Mouse (Mus musculus) gastrocnemius, adult 8-10 months (tissue): ENCODE results near the gene Btla. TPM values are rescaled to one million over a fixed set of nuclear protein-coding genes. Genes with fewer than 3 reads are reported as not detected.

Source experiments
- DNase-seq, 2 experiments: peaks; one replicate each; pipeline ENCODE4 v3.0.0; 2022; ENCODE audit warnings: low spot score in 2 of 2
- total RNA-seq, 4 experiments: library from RNA; stranded (reverse); gene quantifications; 2 replicates each; pipeline ENCODE4 v1.2.4; 2022

Btla gene
- under 1 TPM in 3 of 4 experiments, not detected in 1; 0.19 to 0.64 (median 0.36) TPM for total RNA-seq

- no peak for DNase-seq
Measured at GRCm38 (mm10) chr16:45223648-45224388, at the start of gene Btla. Btla (plus strand) TSS chr16:45224315.

- no peak for DNase-seq
Measured at GRCm38 (mm10) chr16:45178552-45178951, 45.6 kb upstream of the Btla start.

GRCm38 (mm10) chr16:45181824-45182223 is 42.3 kb upstream of the Btla start:
- DNase-seq = no peak

- peak; percentile 35 to 51 for DNase-seq
Measured at GRCm38 (mm10) chr16:45192613-45193012, 31.5 kb upstream of the Btla start.

GRCm38 (mm10) chr16:45196816-45197215 is 27.3 kb upstream of the Btla start:
- no peak for DNase-seq

GRCm38 (mm10) chr16:45201395-45201794 is 22.7 kb upstream of the Btla start:
- DNase-seq = no peak

GRCm38 (mm10) chr16:45204438-45204837 is 19.7 kb upstream of the Btla start:
- DNase-seq = no peak

- DNase-seq = no peak
Measured at GRCm38 (mm10) chr16:45204859-45205670, 19.1 kb upstream of the Btla start.

GRCm38 (mm10) chr16:45222016-45222415 is 2.1 kb upstream of the Btla start:
- no peak for DNase-seq

- no peak for DNase-seq
Measured at GRCm38 (mm10) chr16:45222771-45223170, 1.3 kb upstream of the Btla start.

GRCm38 (mm10) chr16:45224431-45225008 is 405 bp downstream of the Btla start:
- DNase-seq = no peak

GRCm38 (mm10) chr16:45227002-45227401 is 2.9 kb downstream of the Btla start:
- DNase-seq = no peak

GRCm38 (mm10) chr16:45231296-45231695 is 7.2 kb downstream of the Btla start:
- DNase-seq = no peak

- DNase-seq = no peak
Measured at GRCm38 (mm10) chr16:45233007-45233406, 8.9 kb downstream of the Btla start.

- no peak for DNase-seq
Measured at GRCm38 (mm10) chr16:45242700-45243099, 18.6 kb downstream of the Btla start.

GRCm38 (mm10) chr16:45244930-45245472 is 20.9 kb downstream of the Btla start:
- no peak for DNase-seq

- DNase-seq = no peak
Measured at GRCm38 (mm10) chr16:45249761-45250160, 25.6 kb downstream of the Btla start.

- no peak for DNase-seq
Measured at GRCm38 (mm10) chr16:45250317-45250716, 26.2 kb downstream of the Btla start.

- DNase-seq = no peak
Measured at GRCm38 (mm10) chr16:45251773-45252413, 27.8 kb downstream of the Btla start.

- no peak for DNase-seq
Measured at GRCm38 (mm10) chr16:45255183-45255861, 31.2 kb downstream of the Btla start.

- no peak for DNase-seq
Measured at GRCm38 (mm10) chr16:45256895-45257294, 32.8 kb downstream of the Btla start.
